Mouse (Mus musculus): ENCODE results near the gene Tmem240. TPM values are rescaled to one million over a fixed set of nuclear protein-coding genes. Genes with fewer than 3 reads are reported as not detected.
"Not testable (repeated sequence)": the region's sequence is repeated elsewhere in the genome, so short reads cannot be mapped to it uniquely, and the experiment has no call there.

The Tmem240 gene
- total RNA-seq (2021), result 1 to 10 TPM in 1 of 2 experiments, under 1 TPM in 1; 0.49 to 1.0 TPM
- long read RNA-seq, experiment 1, full-length matches to known transcripts, result 1 of 1 reads
- long read RNA-seq, experiment 1, partial matches to known transcripts, result 0 of 1 reads
- long read RNA-seq, experiment 1, other reads (novel, unspliced or antisense), result 0 of 1 reads
- long read RNA-seq, experiment 2, partial matches to known transcripts, result 0 of 1 reads
- long read RNA-seq, experiment 2, other reads (novel, unspliced or antisense), result 1 of 1 reads

DNA sequence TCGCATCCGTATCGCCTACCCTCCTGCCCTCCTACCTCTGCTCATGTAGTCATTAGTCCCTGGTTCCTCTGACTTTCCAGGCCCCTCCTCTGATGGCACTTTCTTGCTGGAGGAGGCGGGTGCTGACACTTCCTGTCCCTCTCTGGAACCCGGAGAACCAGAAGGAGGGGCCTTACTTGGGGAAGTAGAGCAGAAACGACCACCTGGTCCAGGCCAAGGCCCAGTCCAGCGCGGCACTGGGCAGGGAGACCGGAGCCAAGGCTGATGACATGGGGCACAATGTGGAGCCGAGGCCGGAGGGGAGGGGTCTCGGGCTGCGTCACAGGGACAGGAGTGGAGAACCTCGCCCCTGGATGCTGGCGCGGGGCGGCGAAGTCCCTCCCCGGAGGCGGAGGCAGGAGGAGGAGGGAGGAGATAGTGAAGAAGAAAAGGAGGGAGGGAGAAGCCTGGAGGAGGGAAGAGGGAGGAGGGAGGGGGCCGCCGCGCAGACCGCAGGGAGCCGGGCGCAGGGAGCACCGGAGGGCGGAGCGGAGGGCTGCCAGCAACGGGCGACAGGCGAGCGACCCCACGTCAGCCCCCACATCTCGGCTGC lies at the start of gene Tmem240:
Gene Tmem240, plus strand, starts transcription at position 451 of the 592 bp plus-strand sequence.
- DNase-seq, result peak; percentile 81

- not testable (repeated sequence) for DNase-seq
Measured at GRCm38 (mm10) chr4:155687764-155688163, 46.8 kb upstream of the Tmem240 start.

- DNase-seq, result no peak
Measured at GRCm38 (mm10) chr4:155690571-155691375, 43.8 kb upstream of the Tmem240 start.

DNA sequence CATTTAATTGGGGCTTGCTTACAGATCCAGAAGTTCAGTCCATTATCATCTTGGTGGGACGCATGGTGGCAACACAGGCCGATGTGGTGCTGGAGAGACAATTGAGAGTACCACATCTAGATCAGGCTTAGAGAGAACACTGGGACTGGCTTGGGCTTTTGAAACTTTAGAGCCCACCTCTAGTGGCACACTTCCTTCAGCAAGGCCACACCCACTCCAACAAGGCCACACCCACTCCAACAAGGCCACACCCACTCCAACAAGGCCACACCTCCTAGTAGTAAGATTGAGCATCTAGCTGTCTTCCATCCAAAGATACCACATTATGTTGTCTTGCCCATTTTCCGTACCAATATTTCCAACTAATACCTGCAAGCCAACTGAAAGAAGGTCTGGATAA lies 42.2 kb upstream of the Tmem240 start:
- no peak for DNase-seq

DNA sequence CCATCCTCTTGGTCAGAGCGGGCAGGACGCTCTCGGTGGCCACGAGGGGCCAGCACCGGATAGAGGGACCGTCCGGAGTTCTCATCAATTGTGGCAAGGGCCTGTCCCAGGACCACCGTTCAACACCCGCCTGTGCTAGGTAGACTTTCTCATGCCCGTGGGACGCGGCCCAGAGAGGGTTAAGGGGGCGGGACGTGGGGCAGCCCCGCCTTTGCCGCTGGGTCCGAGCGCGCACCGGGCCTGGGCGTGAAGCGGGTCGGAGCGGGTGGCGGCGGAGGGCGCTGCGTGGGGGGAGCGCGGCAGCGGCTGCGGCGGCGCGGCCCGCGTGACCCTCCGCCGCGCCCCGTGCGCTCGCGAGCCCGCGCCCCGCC lies 40.5 kb upstream of the Tmem240 start, which contains the start of gene Fndc10:
Gene Fndc10, plus strand, starts transcription at position 232 of the 371 bp plus-strand sequence.
- peak; percentile 74 for DNase-seq

GRCm38 (mm10) chr4:155694482-155695401 lies 39.9 kb upstream of the Tmem240 start:
- DNase-seq, result peak; percentile 62

GRCm38 (mm10) chr4:155695531-155696062 lies 39.0 kb upstream of the Tmem240 start:
- no peak for DNase-seq

DNA sequence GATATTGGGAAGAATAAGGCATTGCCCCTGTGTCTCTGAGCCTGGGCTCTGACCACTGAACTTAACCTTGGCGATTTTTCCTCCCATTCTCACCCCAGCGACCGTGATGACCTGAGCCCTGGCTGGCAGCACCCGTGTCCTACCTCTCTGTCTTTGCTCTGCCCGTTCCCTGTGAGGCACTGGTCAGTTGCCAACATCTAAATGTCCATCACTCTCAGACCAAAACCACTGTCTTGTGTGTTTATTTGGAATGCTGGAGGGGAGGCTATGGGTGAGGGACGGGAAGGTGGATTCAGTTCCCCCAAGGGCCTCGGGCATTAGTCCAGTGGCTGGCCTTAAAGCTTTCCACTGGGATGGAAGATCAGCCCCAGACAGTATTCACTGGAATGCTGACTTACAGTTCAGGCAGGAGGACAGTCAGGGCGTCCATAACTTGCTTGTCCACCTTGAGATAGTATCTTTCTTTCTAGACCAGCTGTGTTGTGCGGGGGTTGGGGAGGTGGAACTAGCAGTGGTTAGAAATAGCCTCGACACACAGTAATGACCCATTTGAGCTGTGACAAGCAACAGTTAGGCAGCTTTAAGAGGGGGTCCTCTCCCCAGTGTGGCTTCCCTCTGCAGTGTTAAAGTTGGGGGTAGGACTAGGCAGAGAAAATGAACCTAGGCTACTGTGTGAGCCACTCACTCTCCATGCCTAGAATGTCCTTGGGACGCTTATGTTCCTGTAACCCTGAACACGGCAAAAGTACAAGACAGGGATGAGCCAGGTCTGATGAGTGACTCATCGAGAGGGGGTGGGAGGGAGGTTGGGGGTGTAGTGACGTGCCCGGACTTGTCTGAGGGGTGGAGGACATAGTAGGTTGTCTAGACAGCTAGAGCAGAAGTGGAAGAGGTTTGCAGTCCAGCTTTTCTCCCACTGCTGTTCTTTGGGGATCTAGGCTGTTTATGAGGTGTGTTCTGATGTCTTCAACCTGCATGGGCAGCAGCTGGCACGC lies 38.0 kb upstream of the Tmem240 start:
- no peak for DNase-seq

DNA sequence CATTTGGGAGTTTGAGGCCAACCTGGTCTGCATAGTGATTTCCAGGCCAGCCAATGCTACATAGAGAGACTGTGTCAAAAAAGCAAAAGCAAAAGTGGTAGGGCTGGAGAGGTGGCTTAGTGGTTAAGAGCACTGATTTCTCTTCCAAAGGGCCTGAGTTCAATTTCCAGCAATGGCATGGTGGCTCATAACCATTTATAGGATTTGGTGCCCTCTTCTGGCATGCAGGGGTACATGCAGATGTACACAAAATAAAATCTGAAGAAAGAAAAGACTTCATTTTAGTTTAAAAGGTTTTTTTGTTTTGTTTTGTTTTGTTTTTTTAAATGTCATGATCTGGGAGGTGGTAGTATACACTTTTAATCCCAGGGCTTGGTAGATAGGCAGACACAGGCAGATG lies 34.2 kb upstream of the Tmem240 start:
- no peak for DNase-seq

DNA sequence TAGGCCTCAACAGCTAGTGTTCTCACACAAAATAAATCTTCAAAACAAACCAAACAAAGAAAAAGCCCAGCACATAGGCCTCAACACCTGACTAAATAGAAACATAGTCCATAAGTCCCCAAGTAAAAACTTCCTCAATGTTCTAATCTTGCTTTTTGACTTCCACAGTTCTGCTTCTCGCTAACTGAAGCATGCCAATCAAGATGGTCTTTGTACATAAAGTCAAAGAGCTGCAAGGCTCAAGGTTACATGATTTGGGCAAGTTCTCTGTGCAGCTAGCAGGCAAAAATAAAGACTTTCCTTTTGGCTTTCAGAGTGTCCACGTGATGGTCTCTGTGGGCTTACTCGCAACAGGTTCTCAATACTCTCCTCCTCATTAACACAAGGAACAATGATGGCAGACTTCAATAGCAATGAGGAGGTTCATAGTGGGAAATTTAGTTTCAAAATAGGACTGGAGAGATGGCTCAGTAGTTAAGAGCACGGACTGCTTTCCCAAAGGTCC lies 31.1 kb upstream of the Tmem240 start:
- DNase-seq, result no peak

DNA sequence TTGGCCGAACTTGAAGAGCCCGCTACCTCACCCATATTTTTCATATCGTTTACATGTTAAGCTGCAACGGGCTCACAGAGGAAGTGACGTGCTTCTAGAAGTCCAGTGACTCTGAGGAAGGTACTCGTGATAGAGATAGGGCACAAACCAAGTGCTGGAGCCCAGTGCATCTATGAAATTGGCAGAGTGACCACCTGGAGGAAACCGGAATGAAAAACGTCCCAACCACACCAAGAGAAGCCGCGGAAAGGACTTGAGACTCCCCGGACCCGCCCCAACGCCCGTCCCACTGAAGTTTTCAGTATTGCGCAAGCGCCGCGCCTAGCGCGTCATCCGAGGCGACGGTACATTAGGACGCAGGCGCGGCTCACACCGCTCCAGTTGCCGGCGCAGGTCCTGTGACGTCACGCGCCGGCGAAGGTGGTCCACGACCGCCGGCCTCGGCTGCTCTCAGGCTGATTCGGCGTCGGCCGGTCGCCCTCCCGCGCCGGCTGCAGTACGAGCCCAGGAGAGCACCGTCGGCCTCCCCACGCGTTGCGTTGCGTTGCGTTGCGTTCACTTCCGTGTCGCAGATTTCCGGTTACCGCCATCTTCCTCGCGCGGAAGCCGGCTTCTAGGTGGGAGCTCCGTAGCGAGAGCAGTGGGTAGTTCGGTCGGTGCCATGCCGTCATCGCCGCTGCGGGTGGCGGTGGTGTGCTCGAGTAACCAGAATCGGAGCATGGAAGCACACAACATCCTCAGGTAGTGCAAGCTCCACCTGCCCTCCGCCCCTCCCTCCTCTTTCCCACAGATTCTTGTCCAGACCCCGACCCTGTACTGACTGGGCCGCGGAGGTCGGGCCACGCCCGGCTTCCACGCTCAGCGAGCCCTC lies 29.6 kb upstream of the Tmem240 start, which contains the start of gene Ssu72:
Gene Ssu72, plus strand, starts transcription at position 80 of the 871 bp plus-strand sequence.
- peak; percentile 91 for DNase-seq

- DNase-seq, result no peak
Measured at GRCm38 (mm10) chr4:155705592-155705929, 29.0 kb upstream of the Tmem240 start.

- no peak for DNase-seq
Measured at GRCm38 (mm10) chr4:155708582-155708981, 26.0 kb upstream of the Tmem240 start.

DNA sequence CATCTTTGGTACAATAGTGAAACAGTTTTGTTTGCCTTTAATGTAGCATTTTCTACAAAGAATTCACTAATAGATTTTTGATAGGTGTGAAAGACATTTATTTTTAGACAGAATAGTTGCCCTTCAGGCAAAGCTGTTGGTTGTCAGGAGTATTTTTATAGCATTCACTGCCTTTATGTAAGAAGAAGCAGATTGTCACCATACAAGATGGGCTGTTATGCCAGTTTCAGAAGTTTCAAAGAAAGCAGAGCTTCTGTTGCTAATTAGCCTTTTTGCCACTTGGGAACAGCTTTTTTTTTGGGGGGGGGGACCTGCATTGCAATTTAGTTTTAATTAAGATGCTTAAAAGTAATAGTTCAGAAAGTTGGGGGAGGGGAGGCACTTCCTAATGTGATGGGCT lies 25.6 kb upstream of the Tmem240 start:
- no peak for DNase-seq

- no peak for DNase-seq
Measured at GRCm38 (mm10) chr4:155710521-155711252, 23.9 kb upstream of the Tmem240 start.

GRCm38 (mm10) chr4:155721668-155722083 lies 12.9 kb upstream of the Tmem240 start:
- DNase-seq, result no peak

GRCm38 (mm10) chr4:155727993-155728392 lies 6.6 kb upstream of the Tmem240 start:
- DNase-seq, result no peak

GRCm38 (mm10) chr4:155733267-155733666 lies 1.3 kb upstream of the Tmem240 start:
- no peak for DNase-seq

Measured in gastrocnemius, postnatal 10 days (tissue).